Mouse (Mus musculus): ENCODE measurements around the gene Prdx2.

DNA sequence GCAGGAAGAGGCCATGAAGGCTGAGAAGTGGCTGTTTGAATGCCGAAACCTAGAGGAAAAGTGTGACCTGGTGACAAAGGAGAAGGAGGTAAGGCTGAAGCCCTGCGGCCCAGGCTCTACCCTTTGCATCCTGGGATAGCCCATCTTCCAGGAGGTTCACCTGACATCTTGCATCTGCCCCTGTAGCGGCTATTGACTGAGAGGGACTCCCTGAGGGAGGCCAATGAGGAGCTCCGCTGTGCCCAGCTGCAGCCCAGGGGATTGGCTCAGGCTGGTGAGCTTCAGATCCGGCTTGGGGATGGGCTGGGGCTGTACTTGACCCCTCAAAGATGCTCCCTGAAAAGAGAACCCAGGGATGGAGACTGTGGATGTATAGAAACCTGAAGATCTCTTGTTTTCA, 27.6 kb downstream of the Prdx2 start:
- TF ChIP-seq CTCF (IDR thresholded peaks at IDR 0.05; ENCODE audit: extremely low read depth, insufficient read depth, insufficient read length, insufficient replicate concordance) (no peak), POLR2A (IDR thresholded peaks at IDR 0.05; ENCODE audit: low read depth, low read length) (no peak)

All from spleen, adult 2 months (tissue).